Mouse (Mus musculus) ZHBTc4 (cell line): Measurements from ENCODE around the gene Itga3.

Experiments
- DNase-seq: peaks from one replicate; pipeline ENCODE4 v3.0.0-alpha.2; 2011; ENCODE audit warnings: low read depth, low spot score

Itga3 gene

DNA sequence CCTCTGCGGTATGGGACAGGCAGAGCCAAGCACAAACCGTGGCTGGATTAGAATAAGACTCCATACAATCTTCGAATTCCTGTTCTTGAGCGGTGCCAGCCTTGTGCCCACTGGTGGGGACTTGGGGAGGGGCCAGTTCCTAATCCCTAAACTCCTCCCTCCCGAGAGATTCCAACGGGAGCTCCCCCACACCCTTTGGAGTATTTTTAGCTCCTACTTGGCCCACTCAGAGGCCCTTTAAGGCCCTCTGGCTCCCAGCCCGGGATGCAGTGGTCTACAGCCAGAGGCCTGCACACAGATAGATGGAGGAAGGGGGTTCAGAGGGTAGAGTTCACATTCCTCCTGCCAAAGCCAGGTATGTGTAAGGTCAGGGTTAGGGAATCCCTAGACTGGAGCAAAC, 5.3 kb downstream of the Itga3 start:
- DNase-seq, result no peak

- DNase-seq, result no peak
Observed at GRCm38 (mm10) chr11:95070140-95071107, 6.2 kb downstream of the Itga3 start.

DNA sequence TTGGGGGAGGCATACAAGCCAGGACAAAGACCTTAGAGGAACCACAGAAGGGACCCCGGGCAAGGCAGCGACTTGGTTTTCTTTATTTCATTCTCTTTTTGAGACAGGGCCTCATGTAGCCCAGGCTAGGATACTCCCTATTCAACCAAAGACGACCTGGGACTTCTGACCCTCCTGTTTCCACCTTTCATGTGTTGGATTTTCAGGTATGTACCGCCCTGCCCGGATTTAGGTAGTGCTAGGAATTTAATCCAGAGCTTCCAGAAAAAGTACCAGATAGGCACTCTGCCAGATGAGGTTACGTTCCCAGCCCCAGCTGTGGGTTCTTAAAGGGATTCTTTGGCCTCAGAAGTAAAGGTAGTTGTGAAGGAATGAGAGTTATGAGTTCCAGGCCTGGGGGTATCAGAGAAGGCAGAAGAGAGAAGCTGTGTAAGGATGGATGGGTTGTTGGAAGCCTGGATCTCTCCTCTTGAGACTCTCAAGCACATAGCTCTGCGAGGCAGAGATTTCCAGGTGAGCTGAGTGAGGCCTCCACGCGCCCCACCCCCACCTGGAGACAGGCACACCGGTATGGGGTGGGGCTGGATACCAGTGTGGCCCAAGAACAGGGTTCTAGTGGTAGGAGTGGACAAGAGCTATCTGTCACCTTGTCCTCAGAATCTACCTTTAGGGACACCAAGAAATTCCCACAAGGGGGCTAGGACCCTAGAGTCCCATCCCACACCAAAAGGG, 7.2 kb downstream of the Itga3 start:
- DNase-seq, result no peak

DNA sequence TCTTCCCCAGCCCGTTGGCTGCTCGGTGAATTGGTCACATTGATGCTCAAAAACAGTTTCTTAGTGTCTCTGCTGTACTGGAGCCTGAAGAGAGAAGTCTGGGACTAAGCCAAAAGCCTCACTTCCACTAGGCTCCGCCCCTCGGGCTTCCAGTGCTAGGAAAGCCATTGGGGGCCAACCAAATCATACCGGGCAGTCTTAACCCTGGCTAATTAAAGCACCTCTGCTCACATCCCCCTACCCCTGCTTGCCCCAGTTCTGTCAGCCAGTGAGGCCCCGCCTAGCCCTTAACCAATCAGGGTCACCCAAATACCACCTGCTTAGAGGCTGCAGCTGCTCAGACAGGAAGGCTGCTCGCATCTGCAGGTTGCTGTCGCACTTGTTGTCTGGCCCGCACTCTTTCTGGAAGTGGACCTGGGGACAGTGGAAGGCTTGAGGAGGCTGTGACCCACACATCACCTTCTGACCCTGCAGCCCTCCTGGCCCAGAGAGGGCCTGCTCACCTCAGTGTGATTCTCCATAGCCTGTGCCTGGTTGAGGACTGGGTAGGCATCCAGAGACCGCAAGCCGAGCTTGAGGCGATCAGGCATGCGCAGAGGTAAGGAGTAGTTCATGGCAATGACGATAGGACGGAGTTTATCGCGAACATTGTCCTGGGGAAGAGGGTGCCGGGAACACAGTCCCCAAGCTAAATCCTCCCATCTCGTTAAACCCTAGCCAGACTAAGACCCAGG, 19.7 kb downstream of the Itga3 start:
- DNase-seq, result peak; percentile 73

DNA sequence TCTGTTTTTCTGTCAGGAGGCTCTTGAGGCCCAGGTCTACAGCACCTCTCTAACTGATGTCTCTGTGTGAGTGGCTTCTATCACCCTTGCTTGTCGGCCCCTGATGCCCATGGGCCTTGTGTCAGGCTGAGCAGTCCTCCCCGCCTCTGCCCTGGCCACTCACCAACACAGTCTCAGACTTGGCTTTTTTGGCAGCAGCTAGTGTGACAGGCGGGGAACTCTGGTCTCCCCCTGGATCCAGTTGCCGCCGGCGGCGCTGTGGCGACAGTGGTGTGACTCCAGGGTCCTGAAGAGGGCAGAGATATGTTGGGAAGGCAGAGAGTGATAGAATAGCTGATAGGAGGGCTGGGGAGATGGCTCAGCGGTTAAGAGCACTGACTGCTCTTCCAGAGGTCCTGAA, 23.5 kb downstream of the Itga3 start:
- no peak for DNase-seq

- peak; percentile 84 for DNase-seq
Observed at GRCm38 (mm10) chr11:95046980-95047680, 29.5 kb downstream of the Itga3 start.

- no peak for DNase-seq
Observed at GRCm38 (mm10) chr11:95044185-95044870, 32.3 kb downstream of the Itga3 start.

DNA sequence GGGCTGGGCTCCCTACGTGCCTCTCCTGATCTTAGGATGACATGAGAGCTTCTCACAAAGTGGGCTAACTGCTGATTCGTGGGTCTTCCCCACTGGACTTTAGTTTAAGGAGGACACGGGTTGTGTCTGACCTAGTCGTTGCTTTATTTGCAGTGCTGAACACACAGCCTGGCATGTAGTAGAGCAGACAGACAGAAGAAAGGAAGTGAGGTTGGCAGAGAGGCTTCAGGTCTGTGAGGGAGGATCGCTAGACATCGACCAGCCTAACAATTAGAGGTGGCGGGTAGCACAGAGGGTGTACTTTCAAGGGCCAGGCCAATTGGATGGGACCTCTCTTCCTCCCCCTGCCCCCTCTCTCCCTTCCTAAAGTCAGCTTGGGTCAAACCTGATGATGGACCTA, 33.0 kb downstream of the Itga3 start:
- no peak for DNase-seq

- DNase-seq, result no peak
Observed at GRCm38 (mm10) chr11:95043060-95043459, 33.5 kb downstream of the Itga3 start.

DNA sequence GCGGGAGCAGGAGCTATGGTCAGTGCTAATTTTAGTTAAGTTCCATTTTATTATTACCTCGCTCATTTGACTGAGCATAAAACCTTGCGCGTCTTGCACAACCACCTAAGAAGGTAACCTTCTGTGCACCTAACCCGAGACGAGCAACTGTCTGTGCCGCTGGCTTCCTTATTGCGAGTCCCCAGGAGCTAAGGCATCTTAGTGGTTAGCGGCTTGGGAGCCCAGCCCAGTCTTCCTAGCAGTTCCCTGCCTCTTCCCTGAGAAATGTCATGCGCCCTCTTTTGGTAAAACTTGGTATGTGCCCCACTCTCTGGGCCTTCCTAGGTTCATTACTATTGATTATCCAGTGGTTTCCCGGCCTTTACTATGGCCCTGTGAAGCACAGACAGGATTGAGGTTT, 34.5 kb downstream of the Itga3 start:
- DNase-seq, result peak; percentile 91

DNA sequence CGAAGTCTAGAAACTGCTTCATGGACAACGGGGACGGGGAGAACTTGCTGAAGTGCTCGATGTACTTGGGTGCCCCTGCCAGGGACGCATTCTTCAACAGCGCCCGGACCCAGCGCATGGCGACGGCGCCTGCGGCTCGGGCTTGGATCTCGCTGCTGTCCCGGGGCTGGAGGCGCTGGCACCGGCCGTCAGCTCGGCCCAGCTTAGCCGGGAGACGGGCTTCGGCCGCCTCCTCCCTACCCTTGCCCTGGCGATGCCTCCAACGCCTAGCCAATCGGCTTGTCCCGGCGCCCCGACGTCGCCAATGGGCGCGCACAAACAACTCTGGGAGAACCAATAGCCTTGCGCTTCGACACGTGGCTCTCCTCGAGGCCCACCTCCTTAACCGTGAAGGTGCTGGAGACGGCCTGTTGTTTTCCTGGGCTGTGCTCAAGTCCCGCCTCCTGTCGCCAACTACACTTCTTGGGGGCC, 35.4 kb downstream of the Itga3 start, which contains the start of gene Pdk2:
TSS of gene Pdk2 (minus strand) at position 216 of the 471 bp plus-strand sequence.
- peak; percentile 98 for DNase-seq

DNA sequence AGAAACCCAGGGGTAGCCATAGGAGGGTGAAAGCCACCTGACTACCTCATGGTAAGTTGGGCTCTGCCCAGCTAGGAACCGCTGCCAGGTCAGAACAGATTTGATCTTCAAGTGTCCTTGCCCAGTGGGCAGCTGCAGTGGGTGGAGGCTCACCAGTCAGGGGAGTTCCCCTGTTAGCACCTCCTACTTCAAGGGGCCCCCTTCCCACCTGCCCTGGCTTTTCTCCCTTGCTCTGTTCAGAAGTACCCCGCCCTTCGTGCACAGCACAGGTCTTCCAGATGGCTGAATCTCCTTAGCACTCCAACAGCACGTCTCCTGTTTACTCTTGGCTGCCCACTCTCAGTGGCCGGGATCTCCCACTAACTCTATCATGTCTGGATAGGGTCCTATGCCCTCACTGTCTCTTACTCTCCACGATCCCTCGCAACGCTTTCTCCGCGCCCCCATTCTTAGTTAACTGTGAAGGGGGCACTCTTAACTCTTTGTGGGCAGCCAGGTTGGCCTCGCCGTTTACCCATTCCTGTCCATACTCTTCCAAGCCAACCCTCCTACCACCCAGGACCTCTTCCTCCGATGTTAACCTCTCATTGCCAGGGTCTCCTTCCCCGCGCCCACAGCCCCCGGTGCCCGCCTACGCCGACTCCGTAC, 36.0 kb downstream of the Itga3 start:
- DNase-seq, result no peak

GRCm38 (mm10) chr11:95039766-95040165, 36.8 kb downstream of the Itga3 start:
- DNase-seq, result no peak

GRCm38 (mm10) chr11:95038818-95039655, 37.6 kb downstream of the Itga3 start:
- no peak for DNase-seq

DNA sequence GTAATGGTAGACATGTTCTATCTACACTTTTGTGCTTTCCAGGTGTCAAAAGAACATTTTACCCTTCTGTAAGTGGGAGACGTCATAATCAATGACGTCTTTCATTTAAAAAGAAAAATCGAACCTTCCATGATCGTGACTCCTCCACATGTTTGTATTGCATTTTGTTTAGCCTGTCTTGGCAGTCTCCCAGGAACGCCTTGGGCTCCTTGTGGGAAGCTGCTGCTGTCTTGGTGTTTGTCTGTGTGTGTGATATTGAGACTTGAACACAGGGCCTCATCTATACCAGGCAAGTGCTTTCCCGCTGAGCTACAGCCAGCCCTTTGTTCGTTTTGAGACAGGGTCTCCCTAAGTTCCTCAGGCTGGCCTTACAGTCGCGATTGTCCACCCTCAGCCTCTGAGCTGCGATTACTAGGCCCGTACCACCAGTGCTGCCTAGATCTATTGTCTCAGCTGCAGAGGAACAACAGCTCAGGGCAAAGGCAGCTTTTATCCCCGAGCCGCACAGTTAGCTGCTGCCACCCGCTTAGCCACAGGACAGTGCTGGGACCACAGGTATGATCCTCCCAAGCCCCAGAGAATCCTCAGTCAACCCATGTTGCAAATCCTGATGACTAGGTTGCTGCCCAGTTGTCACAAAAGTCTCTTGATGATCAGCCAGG, 38.3 kb downstream of the Itga3 start:
- DNase-seq, result no peak

DNA sequence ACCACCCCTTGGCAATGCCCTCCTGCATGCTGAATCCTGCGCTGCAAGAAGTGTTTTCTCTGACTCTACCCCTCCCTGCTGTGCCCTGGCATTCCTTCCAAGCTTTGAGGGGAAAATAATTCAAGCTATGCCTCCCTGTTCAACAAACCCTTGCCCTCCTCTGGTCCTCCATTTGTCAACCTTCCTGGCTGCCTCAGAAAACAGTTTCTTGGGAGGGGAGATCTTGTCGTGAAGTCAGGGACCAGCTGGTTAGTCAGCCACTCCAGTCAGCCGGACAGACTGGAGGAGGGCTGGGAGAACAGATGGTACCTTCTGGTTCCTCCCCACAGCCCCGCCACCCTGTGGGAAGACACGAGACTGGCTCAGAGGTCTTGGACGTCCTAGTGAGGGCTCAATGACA, 39.3 kb downstream of the Itga3 start:
- DNase-seq, result no peak

GRCm38 (mm10) chr11:95036521-95036920, 40.1 kb downstream of the Itga3 start:
- DNase-seq, result no peak

DNA sequence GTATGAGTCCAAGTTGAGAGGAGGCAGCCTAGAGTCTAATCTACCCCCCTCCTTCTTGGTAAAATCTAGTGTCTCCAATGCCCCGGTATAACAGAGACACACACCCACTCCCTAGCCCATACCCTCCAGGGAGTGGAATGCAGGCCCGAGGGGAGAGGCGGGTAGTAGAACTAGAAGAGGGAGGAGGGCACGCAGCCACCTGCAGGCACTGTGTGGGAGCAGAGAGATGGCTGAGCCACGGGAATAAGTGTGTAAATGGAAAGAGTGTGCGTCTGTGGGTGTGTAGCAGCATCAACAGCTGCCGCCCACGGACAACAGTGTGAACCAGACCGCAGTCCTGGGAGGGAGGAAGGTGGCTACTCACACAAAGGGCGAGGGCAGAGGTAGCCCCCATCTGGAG, 41.7 kb downstream of the Itga3 start:
- DNase-seq, result no peak

GRCm38 (mm10) chr11:95033617-95034016, 43.0 kb downstream of the Itga3 start:
- DNase-seq, result no peak
